Mouse (Mus musculus) heart, embryonic 12.5 days (tissue): Measurements from ENCODE around the gene BC049762. TPM values are rescaled to one million over a fixed set of nuclear protein-coding genes. Genes with fewer than 3 reads are reported as not detected.

Experiments
- ATAC-seq: fragments of 200-750 bp; cut with Nextera tagmentation; 2 replicates; pipeline ENCODE4 v1.8.0; 2017; ENCODE audit warnings: moderate TSS enrichment, moderate library complexity; ENCODE audit not compliant: insufficient number of reproducible peaks, low FRiP score
- H3K27ac ChIP-seq: fragments of 300-500 bp; sonication (generic); 2 replicates; pipeline ENCODE4 v1.5.1; 2016; ENCODE audit warnings: mild to moderate bottlenecking, moderate library complexity; ENCODE audit not compliant: poor library complexity, severe bottlenecking
- H3K27me3 ChIP-seq: fragments of 300-500 bp; sonication (generic); replicated peaks from 2 replicates; pipeline ENCODE4 v1.6.1; 2016; ENCODE audit warnings: mild to moderate bottlenecking, moderate library complexity
- H3K36me3 ChIP-seq: fragments of 300-500 bp; sonication (generic); 2 replicates; pipeline ENCODE4 v1.6.1; 2016; ENCODE audit warnings: mild to moderate bottlenecking, moderate library complexity
- H3K4me1 ChIP-seq: fragments of 300-500 bp; sonication (generic); replicated peaks from 2 replicates; pipeline ENCODE4 v1.6.1; 2016; ENCODE audit warnings: mild to moderate bottlenecking
- H3K4me2 ChIP-seq: fragments of 300-500 bp; sonication (generic); 2 replicates; pipeline ENCODE4 v1.6.1; 2016; ENCODE audit warnings: mild to moderate bottlenecking, moderate library complexity
- H3K4me3 ChIP-seq: fragments of 300-500 bp; sonication (generic); 2 replicates; pipeline ENCODE4 v1.5.1; 2016; ENCODE audit warnings: mild to moderate bottlenecking
- H3K9ac ChIP-seq: fragments of 300-500 bp; sonication (generic); 2 replicates; pipeline ENCODE4 v1.6.1; 2016; ENCODE audit warnings: mild to moderate bottlenecking, moderate library complexity
- H3K9me3 ChIP-seq: fragments of 300-500 bp; sonication (generic); replicated peaks from 2 replicates; pipeline ENCODE4 v1.6.1; 2016; ENCODE audit warnings: mild to moderate bottlenecking, moderate library complexity
- WGBS: fragments of 180-500 bp; shearing (Covaris S2); methylation state at CpG from one replicate; pipeline ENCODE4 v1.1.7; 2016; 5-methylcytosine and 5-hydroxymethylcytosine counted together
- polyA plus RNA-seq: library from polyadenylated mRNA; unstranded; fragments of >200 nt; fragmentation: Nextera tagmentation; extraction: Ambion mirVana; gene quantifications from 2 replicates; pipeline ENCODE4 v1.2.1, GENCODE M21; 2016

Gene BC049762
- polyA plus RNA-seq, result 0.47 TPM in 1 of 2 replicates, not detected in the other

DNA sequence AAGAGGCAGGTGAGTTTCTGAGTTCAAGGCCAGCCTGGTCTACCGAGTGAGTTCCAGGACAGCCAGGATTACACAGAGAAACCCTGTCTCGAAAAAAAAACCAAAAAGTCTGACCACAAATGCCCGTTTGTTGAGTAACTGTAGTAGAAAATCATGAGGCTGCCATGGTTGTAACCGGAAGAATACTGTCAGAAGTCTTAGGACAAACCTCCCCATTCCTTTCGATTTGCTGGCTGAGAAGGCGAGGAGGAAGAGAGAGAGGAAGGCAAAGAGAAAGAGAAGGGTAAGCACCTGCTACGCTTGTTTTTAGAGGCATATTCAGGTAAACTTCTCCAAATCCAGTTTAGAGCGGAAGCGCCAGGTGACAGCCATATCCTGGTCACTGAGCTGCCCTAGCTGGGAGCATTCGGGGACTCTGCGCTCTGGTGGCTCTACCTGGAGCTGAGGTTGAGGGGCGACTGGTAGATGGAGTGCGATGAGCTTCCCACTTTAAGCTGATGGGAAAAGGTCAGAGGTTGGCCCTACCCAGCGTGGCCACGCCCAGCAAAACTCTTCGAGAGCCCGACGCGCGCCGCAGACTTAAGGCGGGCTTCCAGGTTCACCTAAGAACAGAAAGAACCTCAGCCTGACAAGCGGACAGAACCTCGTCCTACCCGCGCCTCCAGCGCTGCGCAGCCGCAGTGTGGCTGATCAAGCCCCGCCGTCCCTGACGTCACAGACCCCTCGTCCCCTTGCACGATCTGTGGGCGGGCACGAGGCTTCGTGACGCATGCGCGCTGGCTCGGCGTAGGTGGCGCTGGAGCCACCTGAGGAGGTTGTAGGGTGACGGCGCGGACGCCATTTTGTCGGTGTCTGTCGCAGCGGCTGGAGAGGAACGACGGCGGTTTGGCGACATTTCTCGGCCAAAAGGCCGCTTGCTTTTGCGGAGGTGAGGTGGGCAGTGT, at the start of gene BC049762:
TSS of gene BC049762 (minus strand) at position 705 of the 944 bp plus-strand sequence.
- whole genome bisulfite sequencing, result 9% methylated on average over 57 of the region's 57 CpGs
- H3K27me3 ChIP-seq, result no peaks in the 10 kb centered on the region
- H3K4me1 ChIP-seq, result peaks cover 19% of the 10 kb centered on the region
- peak within 1 kb of the TSS; percentile 81 for H3K4me3 ChIP-seq
- H3K4me2 ChIP-seq, result peak within 1 kb of the TSS; percentile 90
- peaks cover 6% of the 10 kb centered on the region; the same call in 1 of the 2 replicates for H3K36me3 ChIP-seq
- peak within 1 kb of the TSS; percentile 93 for H3K9ac ChIP-seq
- H3K9me3 ChIP-seq, result no peaks in the 10 kb centered on the region
- peak within 1 kb of the TSS; percentile 93 for H3K27ac ChIP-seq
- peak; percentile 98 for ATAC-seq

DNA sequence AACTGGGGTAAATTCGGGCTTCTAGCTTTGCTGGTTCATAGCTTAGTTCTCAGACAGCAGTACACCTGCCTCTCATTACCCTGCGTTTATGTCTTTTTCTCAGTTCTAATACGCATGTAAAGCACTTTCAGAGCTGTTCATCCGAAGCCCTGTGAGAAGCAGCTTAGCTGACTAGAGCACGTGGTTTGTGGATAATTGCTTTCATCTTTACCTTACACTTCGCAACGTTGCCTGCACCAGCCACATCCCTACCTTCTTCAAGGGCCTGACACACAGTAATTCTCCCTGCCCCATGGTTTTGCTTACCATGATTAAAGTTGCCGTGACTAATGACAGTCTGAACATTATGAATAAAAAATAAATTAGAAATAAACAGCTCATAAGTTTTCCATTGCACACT, 49.0 kb upstream of the BC049762 start:
- no peak for ATAC-seq
- WGBS, result 81% methylated on average over 8 of the region's 8 CpGs

GRCm38 (mm10) chr11:51308306-51308705, 45.5 kb upstream of the BC049762 start:
- Histone ChIP-seq H3K27me3 (no peaks in the 10 kb centered on the region), H3K36me3 (no peaks in the 10 kb centered on the region), H3K9ac (no peak overlapping the region), H3K4me2 (no peak overlapping the region), H3K27ac (no peak overlapping the region), H3K4me3 (no peak overlapping the region), H3K4me1 (no peaks in the 10 kb centered on the region), H3K9me3 (no peaks in the 10 kb centered on the region)
- ATAC-seq, result no peak
- WGBS, result 40% methylated on average over 5 of the region's 5 CpGs

More for the DNA sequence above, 49.0 kb upstream of the BC049762 start:
- H3K4me1 ChIP-seq, result no peaks in the 10 kb centered on the region
- H3K27ac ChIP-seq, result no peak overlapping the region
- no peaks in the 10 kb centered on the region; the same call in 1 of the 2 replicates for H3K27me3 ChIP-seq
- no peak overlapping the region for H3K4me2 ChIP-seq
- H3K4me3 ChIP-seq, result no peak overlapping the region
- no peak overlapping the region for H3K9ac ChIP-seq
- H3K9me3 ChIP-seq, result no peaks in the 10 kb centered on the region
- no peaks in the 10 kb centered on the region for H3K36me3 ChIP-seq

DNA sequence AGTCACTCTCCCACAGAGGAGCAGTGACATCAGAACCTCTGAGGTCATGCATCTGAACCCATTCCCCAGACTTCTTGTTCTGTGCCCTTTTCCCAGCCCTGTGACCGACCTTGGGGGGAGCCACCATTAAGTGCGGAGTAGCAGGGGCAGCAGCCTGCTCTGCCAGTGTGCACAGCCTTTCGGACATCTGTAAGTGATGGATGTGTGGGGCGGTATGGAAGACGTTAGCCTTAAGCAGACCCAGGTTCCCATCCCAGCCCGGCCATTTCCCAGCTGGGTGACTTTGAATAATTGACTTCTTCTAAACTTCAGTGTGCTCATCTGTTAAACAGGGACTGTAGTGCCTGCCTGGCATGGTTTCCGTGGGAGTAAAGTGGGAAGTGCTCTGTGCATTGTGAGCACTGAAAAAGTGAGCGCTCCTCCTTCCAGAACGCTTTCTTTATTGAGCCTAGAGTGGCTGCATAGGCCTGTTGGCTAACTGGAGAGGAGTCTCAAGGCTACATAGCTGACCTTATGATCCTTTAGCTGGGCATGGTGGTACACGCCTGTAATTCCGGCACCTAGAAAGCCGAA, 41.2 kb upstream of the BC049762 start:
- peaks cover 4% of the 10 kb centered on the region for H3K27me3 ChIP-seq
- ATAC-seq, result no peak

DNA sequence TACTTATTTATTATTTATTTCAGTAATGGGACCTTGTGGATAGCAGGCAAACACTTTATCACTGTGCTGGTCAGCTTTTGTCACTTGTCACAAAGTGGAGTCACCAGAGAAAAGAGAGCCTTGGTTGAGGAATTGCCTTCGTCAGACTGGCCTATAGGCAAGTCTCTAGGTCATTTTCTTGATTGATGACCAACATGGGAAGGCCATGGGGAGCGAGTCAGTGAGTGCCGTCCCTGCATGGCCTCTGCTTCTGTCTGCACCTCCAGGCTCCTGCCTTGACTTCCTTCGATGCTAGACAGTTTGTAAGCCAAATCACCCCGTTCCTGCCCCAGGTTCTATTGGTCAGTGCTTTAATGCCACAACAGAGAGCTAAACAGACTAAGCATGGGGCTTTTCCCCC, 39.5 kb upstream of the BC049762 start:
- Histone ChIP-seq H3K4me1 (no peaks in the 10 kb centered on the region), H3K36me3 (no peaks in the 10 kb centered on the region), H3K9me3 (no peaks in the 10 kb centered on the region), H3K4me3 (no peak overlapping the region), H3K27ac (no peak overlapping the region), H3K27me3 (peaks cover 4% of the 10 kb centered on the region), H3K4me2 (no peak overlapping the region), H3K9ac (no peak overlapping the region)
- WGBS, result 74% methylated on average over 5 of the region's 5 CpGs
- no peak for ATAC-seq

More for the DNA sequence above, 41.2 kb upstream of the BC049762 start:
- H3K36me3 ChIP-seq, result no peaks in the 10 kb centered on the region
- no peak overlapping the region for H3K4me2 ChIP-seq
- H3K27ac ChIP-seq, result no peak overlapping the region
- H3K4me3 ChIP-seq, result no peak overlapping the region
- WGBS, result 76% methylated on average over 12 of the region's 12 CpGs
- H3K9me3 ChIP-seq, result no peaks in the 10 kb centered on the region
- no peak overlapping the region for H3K9ac ChIP-seq
- no peaks in the 10 kb centered on the region for H3K4me1 ChIP-seq

GRCm38 (mm10) chr11:51298691-51299090, 35.8 kb upstream of the BC049762 start:
- ATAC-seq, result no peak
- 81% methylated on average over 4 of the region's 4 CpGs for WGBS
- no peak overlapping the region for H3K27ac ChIP-seq
- H3K4me2 ChIP-seq, result no peak overlapping the region
- H3K4me1 ChIP-seq, result no peaks in the 10 kb centered on the region
- no peak overlapping the region for H3K4me3 ChIP-seq
- H3K9me3 ChIP-seq, result peaks cover 8% of the 10 kb centered on the region; the same call in 1 of the 2 replicates
- peaks cover 7% of the 10 kb centered on the region; the same call in 1 of the 2 replicates for H3K36me3 ChIP-seq
- peaks cover 4% of the 10 kb centered on the region for H3K27me3 ChIP-seq
- H3K9ac ChIP-seq, result no peak overlapping the region

GRCm38 (mm10) chr11:51295742-51296141, 32.9 kb upstream of the BC049762 start:
- WGBS, result 75% methylated on average over 3 of the region's 3 CpGs
- H3K27ac ChIP-seq, result no peak overlapping the region
- H3K9me3 ChIP-seq, result peaks cover 8% of the 10 kb centered on the region; the same call in 1 of the 2 replicates
- no peak overlapping the region for H3K4me3 ChIP-seq
- 0 out of 2 replicates have a peak, but pooled peaks cover under 1% of the 10 kb centered on the region for H3K4me1 ChIP-seq
- H3K36me3 ChIP-seq, result peaks cover 7% of the 10 kb centered on the region; the same call in 1 of the 2 replicates
- no peak overlapping the region for H3K9ac ChIP-seq
- H3K4me2 ChIP-seq, result no peak overlapping the region
- no peak for ATAC-seq
- H3K27me3 ChIP-seq, result peaks cover 13% of the 10 kb centered on the region

- peaks cover 7% of the 10 kb centered on the region; the same call in 1 of the 2 replicates for H3K36me3 ChIP-seq
- H3K27me3 ChIP-seq, result peaks cover 9% of the 10 kb centered on the region
- H3K4me2 ChIP-seq, result no peak overlapping the region
- H3K9ac ChIP-seq, result no peak overlapping the region
- peaks cover 5% of the 10 kb centered on the region; the same call in 1 of the 2 replicates for H3K4me1 ChIP-seq
- no peak overlapping the region for H3K4me3 ChIP-seq
- H3K9me3 ChIP-seq, result peaks cover 8% of the 10 kb centered on the region; the same call in 1 of the 2 replicates
- no peak overlapping the region for H3K27ac ChIP-seq
- WGBS, result 79% methylated on average over 2 of the region's 2 CpGs
- ATAC-seq, result no peak
Measured at GRCm38 (mm10) chr11:51293956-51294530, 31.2 kb upstream of the BC049762 start.

- 6% methylated on average over 74 of the region's 74 CpGs for WGBS
- Histone ChIP-seq H3K4me1 (peaks cover 5% of the 10 kb centered on the region; the same call in 1 of the 2 replicates), H3K4me3 (peak overlapping the region; percentile 85), H3K9ac (peak overlapping the region; percentile 78), H3K36me3 (0 out of 2 replicates have a peak, but pooled peaks cover 5% of the 10 kb centered on the region), H3K4me2 (peak overlapping the region; percentile 87), H3K27ac (peak overlapping the region; percentile 72; the same call in 1 of the 2 replicates), H3K27me3 (peaks cover 9% of the 10 kb centered on the region), H3K9me3 (0 out of 2 replicates have a peak, but pooled peaks cover 2% of the 10 kb centered on the region)
- ATAC-seq, result peak; percentile 75
Measured at GRCm38 (mm10) chr11:51290066-51290955, 27.5 kb upstream of the BC049762 start.

DNA sequence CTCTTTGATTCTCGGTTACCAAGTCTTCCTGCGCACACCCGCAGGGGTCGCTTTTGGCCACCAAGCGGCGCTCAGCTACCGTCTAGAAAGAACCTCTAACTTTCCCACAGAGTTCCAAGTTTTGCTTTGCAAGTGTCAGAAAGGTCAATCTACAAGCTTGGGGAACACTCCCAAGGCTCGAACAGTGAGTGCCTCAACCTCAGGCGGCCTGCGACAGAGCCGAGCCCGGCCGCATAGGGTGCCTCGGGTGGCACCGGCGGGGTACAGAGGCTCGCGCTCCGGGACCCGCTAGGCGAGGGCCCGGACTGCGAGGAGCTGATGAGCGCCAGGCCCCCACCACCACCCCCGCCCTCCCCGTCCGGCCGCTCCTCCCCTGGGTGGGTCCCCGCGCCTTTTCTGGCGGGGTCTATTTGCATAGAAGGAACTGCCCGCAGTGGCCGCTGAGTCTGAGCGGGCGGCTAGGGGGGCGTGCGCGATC, 26.8 kb upstream of the BC049762 start, which contains the start of gene Col23a1:
TSS of gene Col23a1 (plus strand) at position 357 of the 478 bp plus-strand sequence.
- Histone ChIP-seq H3K27me3 (peaks cover 9% of the 10 kb centered on the region), H3K4me1 (peaks cover 5% of the 10 kb centered on the region; the same call in 1 of the 2 replicates), H3K9me3 (no peaks in the 10 kb centered on the region), H3K27ac (peak within 1 kb of the TSS; percentile 72; the same call in 1 of the 2 replicates), H3K4me2 (peak within 1 kb of the TSS; percentile 87), H3K36me3 (0 out of 2 replicates have a peak, but pooled peaks cover 4% of the 10 kb centered on the region), H3K4me3 (peak within 1 kb of the TSS; percentile 85), H3K9ac (peak within 1 kb of the TSS; percentile 78)
- WGBS, result under 1% methylated on average over 35 of the region's 38 CpGs
- ATAC-seq, result peak; percentile 91
